Mouse (Mus musculus): ENCODE data around the gene Kcne2.
A peak's percentile ranks its signal among the peaks of the same experiment; 100 is the strongest.

- TF ChIP-seq CTCF (IDR thresholded peaks at IDR 0.05; ENCODE audit: extremely low read depth, insufficient read depth, insufficient read length, insufficient replicate concordance) (peak; percentile 75), POLR2A (IDR thresholded peaks at IDR 0.05; ENCODE audit: low read depth, low read length) (no peak)
Measured at GRCm38 (mm10) chr16:92319353-92320109, 27.3 kb downstream of the Kcne2 start.

Data from spleen, adult 2 months (tissue).